Mouse (Mus musculus) hindbrain, embryonic 12.5 days (tissue): Measurements from ENCODE around the gene Olfr995. TPM values are rescaled to one million over a fixed set of nuclear protein-coding genes. Genes with fewer than 3 reads are reported as not detected.

ENCODE experiments used
- ATAC-seq: fragments of 200-750 bp; cut with Nextera tagmentation; 2 replicates; pipeline ENCODE4 v1.8.0; 2017; ENCODE audit warnings: moderate TSS enrichment; ENCODE audit not compliant: low FRiP score
- H3K27ac ChIP-seq: fragments of 300-500 bp; sonication (generic); 2 replicates; pipeline ENCODE4 v1.5.1; 2016; ENCODE audit warnings: mild to moderate bottlenecking
- H3K27me3 ChIP-seq: fragments of 300-500 bp; sonication (generic); 2 replicates; pipeline ENCODE4 v1.6.1; 2016; ENCODE audit warnings: mild to moderate bottlenecking
- H3K36me3 ChIP-seq: fragments of 300-500 bp; sonication (generic); 2 replicates; pipeline ENCODE4 v1.6.1; 2016; ENCODE audit warnings: mild to moderate bottlenecking
- H3K4me1 ChIP-seq: fragments of 300-500 bp; sonication (generic); 2 replicates; pipeline ENCODE4 v1.6.1; 2016
- H3K4me2 ChIP-seq: fragments of 300-500 bp; sonication (generic); replicated peaks from 2 replicates; pipeline ENCODE4 v1.6.1; 2016; ENCODE audit warnings: mild to moderate bottlenecking
- H3K4me3 ChIP-seq: fragments of 300-500 bp; sonication (generic); 2 replicates; pipeline ENCODE4 v1.5.1; 2016; ENCODE audit warnings: mild to moderate bottlenecking
- H3K9ac ChIP-seq: fragments of 300-500 bp; sonication (generic); 2 replicates; pipeline ENCODE4 v1.6.1; 2016; ENCODE audit warnings: mild to moderate bottlenecking, moderate library complexity
- H3K9me3 ChIP-seq: fragments of 300-500 bp; sonication (generic); replicated peaks from 2 replicates; pipeline ENCODE4 v1.6.1; 2016; ENCODE audit warnings: mild to moderate bottlenecking
- WGBS: fragments of 180-500 bp; shearing (Covaris S2); methylation state at CpG from one replicate; pipeline ENCODE4 v1.1.7; 2016; 5-methylcytosine and 5-hydroxymethylcytosine counted together
- polyA plus RNA-seq: library from polyadenylated mRNA; unstranded; fragments of >200 nt; fragmentation: Nextera tagmentation; extraction: Ambion mirVana; gene quantifications from 2 replicates; pipeline ENCODE4 v1.2.1, GENCODE M21; 2016

Olfr995 gene
- polyA plus RNA-seq = not detected in 2 replicates

- Histone ChIP-seq H3K36me3 (no peaks in the 10 kb centered on the region), H3K4me2 (no peak within 1 kb of the TSS), H3K27me3 (no peaks in the 10 kb centered on the region), H3K4me1 (no peaks in the 10 kb centered on the region), H3K9me3 (no peaks in the 10 kb centered on the region), H3K9ac (no peak within 1 kb of the TSS), H3K4me3 (no peak within 1 kb of the TSS), H3K27ac (no peak within 1 kb of the TSS)
- no peak for ATAC-seq
- WGBS = 41% methylated on average over 1 of the region's 1 CpGs
Measured at GRCm38 (mm10) chr2:85443539-85443938, at the start of gene Olfr995. Gene Olfr995 (minus strand): TSS chr2:85443639.

- no peak for ATAC-seq
- Histone ChIP-seq H3K4me1 (no peaks in the 10 kb centered on the region), H3K9ac (no peak overlapping the region), H3K9me3 (no peaks in the 10 kb centered on the region), H3K4me2 (no peak overlapping the region), H3K27ac (no peak overlapping the region), H3K27me3 (no peaks in the 10 kb centered on the region), H3K36me3 (no peaks in the 10 kb centered on the region), H3K4me3 (no peak overlapping the region)
- WGBS = 76% methylated on average over 5 of the region's 5 CpGs
Measured at GRCm38 (mm10) chr2:85490396-85490795, 47.0 kb upstream of the Olfr995 start.

- Histone ChIP-seq H3K4me3 (no peak overlapping the region), H3K9ac (no peak overlapping the region), H3K27ac (no peak overlapping the region), H3K27me3 (no peaks in the 10 kb centered on the region), H3K4me2 (no peak overlapping the region), H3K36me3 (no peaks in the 10 kb centered on the region), H3K9me3 (no peaks in the 10 kb centered on the region; the same call in 1 of the 2 replicates), H3K4me1 (no peaks in the 10 kb centered on the region)
- no peak for ATAC-seq
- 86% methylated on average over 3 of the region's 3 CpGs for WGBS
Measured at GRCm38 (mm10) chr2:85466801-85467325, 23.4 kb upstream of the Olfr995 start.

GRCm38 (mm10) chr2:85442546-85442945 is 893 bp downstream of the Olfr995 start:
- Histone ChIP-seq H3K27me3 (no peaks in the 10 kb centered on the region), H3K9ac (no peak overlapping the region), H3K27ac (no peak overlapping the region), H3K4me3 (no peak overlapping the region), H3K36me3 (no peaks in the 10 kb centered on the region), H3K4me2 (no peak overlapping the region), H3K9me3 (no peaks in the 10 kb centered on the region), H3K4me1 (no peaks in the 10 kb centered on the region)
- ATAC-seq = no peak

GRCm38 (mm10) chr2:85436351-85436750 is 7.1 kb downstream of the Olfr995 start, which contains the start of gene Olfr994:
Gene Olfr994 (minus strand): TSS chr2:85436451.
- Histone ChIP-seq H3K27ac (no peak within 1 kb of the TSS), H3K36me3 (no peaks in the 10 kb centered on the region), H3K4me1 (no peaks in the 10 kb centered on the region), H3K9ac (no peak within 1 kb of the TSS), H3K4me3 (no peak within 1 kb of the TSS), H3K4me2 (no peak within 1 kb of the TSS), H3K27me3 (no peaks in the 10 kb centered on the region), H3K9me3 (no peaks in the 10 kb centered on the region)
- ATAC-seq = no peak
- 93% methylated on average over 3 of the region's 3 CpGs for WGBS

GRCm38 (mm10) chr2:85425893-85426292 is 17.5 kb downstream of the Olfr995 start:
- no peak overlapping the region for H3K4me3 ChIP-seq
- no peaks in the 10 kb centered on the region for H3K4me1 ChIP-seq
- H3K9ac ChIP-seq = no peak overlapping the region
- H3K9me3 ChIP-seq = no peaks in the 10 kb centered on the region
- 92% methylated on average over 1 of the region's 1 CpGs for WGBS
- no peak overlapping the region for H3K4me2 ChIP-seq
- no peak for ATAC-seq
- no peaks in the 10 kb centered on the region for H3K27me3 ChIP-seq
- H3K27ac ChIP-seq = no peak overlapping the region
- no peaks in the 10 kb centered on the region for H3K36me3 ChIP-seq

GRCm38 (mm10) chr2:85414777-85415176 is 28.7 kb downstream of the Olfr995 start, which contains the start of gene Olfr993:
Gene Olfr993 (minus strand): TSS chr2:85414877.
- H3K9me3 ChIP-seq = no peaks in the 10 kb centered on the region
- no peaks in the 10 kb centered on the region for H3K4me1 ChIP-seq
- H3K36me3 ChIP-seq = no peaks in the 10 kb centered on the region
- no peak within 1 kb of the TSS for H3K4me2 ChIP-seq
- H3K27me3 ChIP-seq = no peaks in the 10 kb centered on the region
- no peak within 1 kb of the TSS for H3K4me3 ChIP-seq
- H3K9ac ChIP-seq = no peak within 1 kb of the TSS
- no peak within 1 kb of the TSS for H3K27ac ChIP-seq
- no peak for ATAC-seq

GRCm38 (mm10) chr2:85409369-85409768 is 34.1 kb downstream of the Olfr995 start, which contains the start of gene Olfr992:
Gene Olfr992 (minus strand): TSS chr2:85409469.
- H3K4me2 ChIP-seq = no peak within 1 kb of the TSS
- WGBS = 63% methylated on average over 2 of the region's 2 CpGs
- no peak within 1 kb of the TSS for H3K27ac ChIP-seq
- H3K4me1 ChIP-seq = no peaks in the 10 kb centered on the region
- no peaks in the 10 kb centered on the region for H3K27me3 ChIP-seq
- ATAC-seq = no peak
- no peaks in the 10 kb centered on the region for H3K36me3 ChIP-seq
- H3K9ac ChIP-seq = no peak within 1 kb of the TSS
- no peaks in the 10 kb centered on the region for H3K9me3 ChIP-seq
- H3K4me3 ChIP-seq = no peak within 1 kb of the TSS

Other genes starting within 250 kb of the Olfr995 start
- gene Lrrc55, start 246.4 kb downstream of the Olfr995 start, polyA plus RNA-seq = 3.1 TPM in 2 replicates
- gene Olfr987, start 104.3 kb downstream of the Olfr995 start, polyA plus RNA-seq = not detected in 2 replicates
- gene Olfr988, start 80.4 kb downstream of the Olfr995 start, polyA plus RNA-seq = not detected in 2 replicates
- not detected in 2 replicates for gene Olfr992, start 34.2 kb downstream of the Olfr995 start, polyA plus RNA-seq
- gene Olfr993, start 28.8 kb downstream of the Olfr995 start, polyA plus RNA-seq = not detected in 2 replicates
- not detected in 2 replicates for gene Olfr994, start 7.2 kb downstream of the Olfr995 start, polyA plus RNA-seq
- 0.09 TPM in 1 of 2 replicates, not detected in the other for gene 4833423E24Rik, start 75.4 kb upstream of the Olfr995 start, polyA plus RNA-seq
- gene Olfr996, start 135.6 kb upstream of the Olfr995 start, polyA plus RNA-seq = not detected in 2 replicates
- not detected in 2 replicates for gene Olfr998, start 145.3 kb upstream of the Olfr995 start, polyA plus RNA-seq
- gene Olfr1000, start 168.3 kb upstream of the Olfr995 start, polyA plus RNA-seq = not detected in 2 replicates
- gene Olfr1002, start 207.1 kb upstream of the Olfr995 start, polyA plus RNA-seq = not detected in 2 replicates
- not detected in 2 replicates for gene Olfr154, start 220.8 kb upstream of the Olfr995 start, polyA plus RNA-seq
- gene Olfr1006, start 235.1 kb upstream of the Olfr995 start, polyA plus RNA-seq = not detected in 2 replicates
- not detected in 2 replicates for gene Olfr1008, start 245.8 kb upstream of the Olfr995 start, polyA plus RNA-seq